Mouse (Mus musculus): ENCODE measurements around the gene Slc1a7. TPM values are rescaled to one million over a fixed set of nuclear protein-coding genes. Genes with fewer than 3 reads are reported as not detected.

Slc1a7 gene
- polyA plus RNA-seq, 1 experiment from 2014 or later: not detected

DNA sequence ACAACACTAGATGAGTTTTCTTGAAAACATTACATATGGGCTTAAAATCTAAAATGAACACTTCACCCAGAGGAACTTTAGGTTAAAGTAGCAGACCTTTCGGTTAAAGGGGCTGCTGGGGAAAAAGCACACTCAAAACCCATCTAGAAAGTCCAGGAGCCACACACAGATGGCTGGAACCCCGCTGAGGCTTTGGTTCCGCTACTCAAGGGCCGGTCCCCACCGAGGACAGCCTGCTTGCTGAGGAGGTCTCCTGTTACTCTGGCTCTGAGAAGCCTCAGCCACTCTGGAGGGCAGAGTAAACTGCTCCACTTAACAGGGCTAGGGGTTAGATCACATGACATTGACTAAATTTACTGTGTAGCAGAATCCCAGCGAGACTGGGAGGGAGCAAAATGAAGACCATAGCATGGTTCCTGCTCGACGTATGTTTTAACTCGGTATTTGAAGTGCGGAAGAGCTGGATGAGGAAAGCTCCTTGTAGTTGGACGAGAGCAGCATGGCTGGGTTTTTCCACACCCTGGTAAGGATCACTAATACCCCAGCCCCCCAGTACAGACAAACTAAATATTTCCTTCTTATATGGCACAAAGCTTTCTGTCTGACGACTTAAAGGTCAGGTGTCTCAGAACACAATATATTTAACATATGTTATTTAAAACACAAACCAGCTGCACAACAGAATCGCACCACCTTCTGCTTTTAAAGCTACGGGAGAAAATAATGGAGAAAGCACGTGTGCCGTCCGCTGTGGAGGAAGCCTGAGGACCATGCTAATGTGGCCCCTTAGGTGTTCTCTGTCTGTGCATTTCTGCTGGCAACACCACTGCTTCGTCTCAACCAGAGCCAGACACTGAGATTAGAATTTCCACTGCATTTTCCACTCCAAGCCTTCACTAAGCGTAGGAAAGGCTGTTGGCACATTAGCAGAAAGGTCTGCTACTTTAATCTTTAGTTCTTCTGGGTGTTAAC, 77.3 kb downstream of the Slc1a7 start:
- 67% methylated on average over 19 of the region's 19 CpGs for WGBS
- Histone ChIP-seq H3K36me3 (peaks cover 50% of the 10 kb centered on the region), H3K27ac (no peak overlapping the region)

DNA sequence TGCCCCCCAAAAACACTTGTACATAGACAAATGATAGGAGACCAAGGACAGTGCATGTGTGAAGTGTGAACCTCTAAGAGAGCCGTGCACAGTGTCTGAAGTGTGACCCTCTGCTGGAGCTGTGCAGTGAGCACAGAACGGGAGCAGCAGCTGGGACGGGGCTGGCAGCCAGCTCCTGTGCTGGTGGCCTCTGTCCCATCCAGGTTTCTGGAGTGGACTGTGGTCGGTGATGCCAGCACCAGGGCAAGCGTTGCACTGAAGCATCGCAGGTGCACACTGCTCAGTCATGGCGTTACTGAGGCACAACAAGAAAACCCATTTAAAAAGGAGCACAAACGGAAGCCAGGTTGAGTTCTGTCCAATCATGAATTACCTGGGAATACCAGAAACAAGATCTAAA, 78.0 kb downstream of the Slc1a7 start:
- no peak for ATAC-seq (ENCODE audit: low FRiP score, low read depth)
- 94% methylated on average over 8 of the region's 8 CpGs for WGBS
- H3K4me1 ChIP-seq: no peaks in the 10 kb centered on the region
- H3K9me3 ChIP-seq: no peaks in the 10 kb centered on the region
- no peak overlapping the region for H3K27ac ChIP-seq
- H3K4me2 ChIP-seq (replicated peaks): no peak overlapping the region
- H3K27me3 ChIP-seq (replicated peaks): no peaks in the 10 kb centered on the region
- peaks cover 50% of the 10 kb centered on the region for H3K36me3 ChIP-seq
- no peak overlapping the region for H3K9ac ChIP-seq
- H3K4me3 ChIP-seq: no peak overlapping the region

More for the DNA sequence above, 77.3 kb downstream of the Slc1a7 start:
- Histone ChIP-seq H3K9ac (no peak overlapping the region), H3K9me3 (no peaks in the 10 kb centered on the region), H3K27me3 (replicated peaks) (no peaks in the 10 kb centered on the region), H3K4me3 (no peak overlapping the region), H3K4me1 (no peaks in the 10 kb centered on the region), H3K4me2 (replicated peaks) (no peak overlapping the region)
- ATAC-seq (ENCODE audit: low FRiP score, low read depth): no peak

GRCm38 (mm10) chr4:108051687-108052274, 83.6 kb downstream of the Slc1a7 start:
- H3K9me3 ChIP-seq: no peaks in the 10 kb centered on the region
- no peak overlapping the region for H3K27ac ChIP-seq
- no peak overlapping the region for H3K4me2 ChIP-seq (replicated peaks)
- no peak overlapping the region for H3K4me3 ChIP-seq
- WGBS: 86% methylated on average over 10 of the region's 10 CpGs
- H3K9ac ChIP-seq: no peak overlapping the region
- ATAC-seq (ENCODE audit: low FRiP score, low read depth): no peak
- H3K4me1 ChIP-seq: no peaks in the 10 kb centered on the region
- H3K27me3 ChIP-seq (replicated peaks): no peaks in the 10 kb centered on the region
- H3K36me3 ChIP-seq: peaks cover 74% of the 10 kb centered on the region

DNA sequence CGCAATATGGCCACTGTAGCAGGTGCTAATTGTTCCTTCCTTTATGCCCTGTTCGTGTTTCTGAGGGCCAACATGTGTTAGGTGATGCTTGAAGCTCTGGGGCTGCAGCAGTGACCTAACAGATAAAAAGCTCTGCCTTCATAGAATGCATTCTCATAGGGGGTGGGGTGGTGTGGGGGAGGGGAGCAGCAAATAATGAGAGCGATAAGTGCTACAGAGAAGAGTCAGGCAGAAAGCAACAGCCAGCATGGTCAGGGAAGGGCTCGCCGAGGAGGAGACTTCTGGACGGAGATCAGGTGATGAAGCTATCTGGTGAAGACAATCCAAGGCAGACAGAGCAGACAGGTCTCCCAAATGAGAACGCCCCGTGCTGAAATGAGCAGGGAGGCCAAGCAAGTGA, 84.5 kb downstream of the Slc1a7 start:
- no peak for ATAC-seq (ENCODE audit: low FRiP score, low read depth)
- H3K9ac ChIP-seq: no peak overlapping the region
- no peaks in the 10 kb centered on the region for H3K9me3 ChIP-seq
- H3K4me3 ChIP-seq: no peak overlapping the region
- no peaks in the 10 kb centered on the region for H3K27me3 ChIP-seq (replicated peaks)
- no peak overlapping the region for H3K4me2 ChIP-seq (replicated peaks)
- H3K27ac ChIP-seq: no peak overlapping the region
- 91% methylated on average over 8 of the region's 8 CpGs for WGBS
- no peaks in the 10 kb centered on the region for H3K4me1 ChIP-seq
- peaks cover 65% of the 10 kb centered on the region for H3K36me3 ChIP-seq

- Histone ChIP-seq H3K9me3 (no peaks in the 10 kb centered on the region), H3K9ac (no peak overlapping the region), H3K4me1 (no peaks in the 10 kb centered on the region; the same call in 1 of the 2 replicates), H3K36me3 (peaks cover 60% of the 10 kb centered on the region), H3K27ac (no peak overlapping the region), H3K4me3 (no peak overlapping the region), H3K4me2 (replicated peaks) (no peak overlapping the region), H3K27me3 (replicated peaks) (no peaks in the 10 kb centered on the region)
- ATAC-seq (ENCODE audit: low FRiP score, low read depth): no peak
- 97% methylated on average over 10 of the region's 10 CpGs for WGBS
These were observed 87.7 kb downstream of the Slc1a7 start for GRCm38 (mm10) chr4:108055873-108056272.

GRCm38 (mm10) chr4:108057247-108057646, 89.1 kb downstream of the Slc1a7 start:
- no peaks in the 10 kb centered on the region for H3K9me3 ChIP-seq
- H3K4me1 ChIP-seq: no peaks in the 10 kb centered on the region; the same call in 1 of the 2 replicates
- 92% methylated on average over 2 of the region's 2 CpGs for WGBS
- peaks cover 55% of the 10 kb centered on the region for H3K36me3 ChIP-seq
- H3K4me3 ChIP-seq: no peak overlapping the region
- ATAC-seq (ENCODE audit: low FRiP score, low read depth): no peak
- H3K9ac ChIP-seq: no peak overlapping the region
- no peaks in the 10 kb centered on the region for H3K27me3 ChIP-seq (replicated peaks)
- H3K27ac ChIP-seq: no peak overlapping the region
- H3K4me2 ChIP-seq (replicated peaks): no peak overlapping the region

- no peak for ATAC-seq (ENCODE audit: low FRiP score, low read depth)
- 91% methylated on average over 10 of the region's 10 CpGs for WGBS
- Histone ChIP-seq H3K9ac (no peak overlapping the region), H3K9me3 (no peaks in the 10 kb centered on the region), H3K27me3 (replicated peaks) (no peaks in the 10 kb centered on the region), H3K4me1 (no peaks in the 10 kb centered on the region; the same call in 1 of the 2 replicates), H3K4me2 (replicated peaks) (no peak overlapping the region), H3K4me3 (no peak overlapping the region), H3K27ac (no peak overlapping the region), H3K36me3 (peaks cover 55% of the 10 kb centered on the region)
These were observed 90.0 kb downstream of the Slc1a7 start for GRCm38 (mm10) chr4:108058166-108058565.

DNA sequence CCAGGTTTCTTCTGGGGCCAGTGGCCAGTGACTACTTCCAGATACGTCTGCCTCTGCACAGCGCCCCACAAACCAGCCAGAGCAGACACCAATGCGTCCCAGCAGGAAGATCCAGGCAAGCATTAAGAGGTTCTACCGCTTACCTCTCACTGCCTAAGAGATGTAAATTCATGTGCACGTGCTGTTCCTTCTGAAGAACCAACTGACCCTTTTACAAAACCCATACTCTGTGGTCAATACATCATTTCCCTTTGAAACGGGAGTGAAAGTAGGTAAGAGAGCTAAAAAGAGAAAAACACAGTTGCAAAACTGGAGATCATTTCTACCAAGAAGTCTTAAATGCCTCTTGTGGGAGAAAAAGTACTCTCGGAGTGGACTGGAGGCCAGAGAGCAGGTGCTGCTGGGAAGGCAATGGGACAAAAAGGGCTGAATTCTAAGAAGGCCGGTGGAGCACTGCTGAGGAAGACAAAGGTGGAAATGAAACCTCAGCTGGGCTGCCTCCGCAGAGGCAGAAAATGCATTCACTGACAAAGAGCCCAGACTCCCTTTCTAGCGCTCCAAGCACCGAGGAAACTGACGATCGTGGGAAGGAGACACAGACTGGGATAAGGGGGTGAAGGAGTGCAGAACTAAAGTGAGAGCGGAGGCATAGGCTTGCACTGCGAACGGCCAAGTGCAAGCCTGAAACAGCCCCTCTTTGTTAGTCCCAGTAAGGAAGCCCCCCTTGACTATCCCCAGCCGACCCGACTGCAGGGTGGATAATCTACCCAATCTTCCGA, 91.7 kb downstream of the Slc1a7 start:
- H3K27ac ChIP-seq: no peak overlapping the region
- H3K4me3 ChIP-seq: no peak overlapping the region
- no peaks in the 10 kb centered on the region for H3K9me3 ChIP-seq
- 0 out of 2 replicates have a peak overlapping the region, but pooled peaks have one; percentile 17 for H3K9ac ChIP-seq
- H3K4me2 ChIP-seq (replicated peaks): peak overlapping the region; percentile 17; the same call in 1 of the 2 replicates
- H3K36me3 ChIP-seq: peaks cover 49% of the 10 kb centered on the region
- H3K27me3 ChIP-seq (replicated peaks): no peaks in the 10 kb centered on the region
- H3K4me1 ChIP-seq: no peaks in the 10 kb centered on the region; the same call in 1 of the 2 replicates
- ATAC-seq (ENCODE audit: low FRiP score, low read depth): no peak
- WGBS: 57% methylated on average over 19 of the region's 19 CpGs

DNA sequence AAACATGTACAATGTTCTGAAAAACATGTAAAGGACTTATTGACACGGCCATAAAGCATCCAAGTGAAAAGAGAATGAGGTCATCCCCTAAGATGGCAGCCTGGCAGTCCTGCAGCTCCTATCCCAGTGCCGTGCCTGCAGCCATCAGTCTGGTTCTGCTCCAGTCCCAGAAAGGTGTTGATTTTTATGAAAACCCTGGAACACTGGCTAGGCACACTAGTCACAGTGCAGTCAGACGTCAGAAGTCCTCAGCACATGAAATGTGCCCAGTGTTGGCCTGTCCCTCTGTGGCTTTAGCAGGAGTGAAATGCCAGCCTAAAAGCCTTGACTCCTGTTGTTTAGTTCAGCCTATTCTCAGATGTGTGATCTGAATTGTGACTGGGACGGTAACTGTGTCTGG, 92.6 kb downstream of the Slc1a7 start:
- peaks cover 42% of the 10 kb centered on the region for H3K36me3 ChIP-seq
- H3K4me2 ChIP-seq (replicated peaks): no peak overlapping the region
- H3K4me1 ChIP-seq: no peaks in the 10 kb centered on the region; the same call in 1 of the 2 replicates
- H3K27me3 ChIP-seq (replicated peaks): no peaks in the 10 kb centered on the region
- WGBS: 89% methylated on average over 4 of the region's 4 CpGs
- H3K9ac ChIP-seq: no peak overlapping the region
- H3K9me3 ChIP-seq: no peaks in the 10 kb centered on the region
- ATAC-seq (ENCODE audit: low FRiP score, low read depth): no peak
- no peak overlapping the region for H3K4me3 ChIP-seq
- H3K27ac ChIP-seq: no peak overlapping the region

DNA sequence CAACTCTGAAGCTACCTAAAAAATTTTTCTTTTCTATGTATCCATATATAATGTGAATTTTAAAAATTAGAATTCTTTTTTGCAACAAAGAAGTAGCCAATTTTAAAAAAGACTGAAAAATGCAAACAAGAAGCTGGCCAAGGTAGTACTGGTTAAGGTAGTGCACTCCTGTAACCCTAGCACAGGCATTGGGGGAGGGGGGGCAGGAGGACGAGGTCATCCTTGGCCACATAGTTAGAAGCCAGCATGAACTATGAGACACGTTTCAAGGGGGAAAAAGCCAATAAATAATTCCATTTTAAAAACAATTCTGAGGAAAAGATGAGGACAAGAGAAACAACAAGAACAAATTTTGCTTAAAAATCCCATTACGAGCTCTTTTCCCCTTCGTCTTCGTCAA, 94.4 kb downstream of the Slc1a7 start:
- H3K4me3 ChIP-seq: no peak overlapping the region
- H3K27me3 ChIP-seq (replicated peaks): no peaks in the 10 kb centered on the region
- H3K27ac ChIP-seq: no peak overlapping the region
- H3K4me1 ChIP-seq: no peaks in the 10 kb centered on the region; the same call in 1 of the 2 replicates
- no peak overlapping the region for H3K4me2 ChIP-seq (replicated peaks)
- no peak overlapping the region for H3K9ac ChIP-seq
- 96% methylated on average over 5 of the region's 5 CpGs for WGBS
- no peak for ATAC-seq (ENCODE audit: low FRiP score, low read depth)
- no peaks in the 10 kb centered on the region for H3K9me3 ChIP-seq
- H3K36me3 ChIP-seq: peaks cover 41% of the 10 kb centered on the region

Data from neural tube, embryonic 12.5 days (tissue).